Mouse (Mus musculus): ENCODE data around the gene Gm27021. TPM values are rescaled to one million over a fixed set of nuclear protein-coding genes. Genes with fewer than 3 reads are reported as not detected.

Gene Gm27021
- polyA plus RNA-seq, 1 experiment: not detected

DNA sequence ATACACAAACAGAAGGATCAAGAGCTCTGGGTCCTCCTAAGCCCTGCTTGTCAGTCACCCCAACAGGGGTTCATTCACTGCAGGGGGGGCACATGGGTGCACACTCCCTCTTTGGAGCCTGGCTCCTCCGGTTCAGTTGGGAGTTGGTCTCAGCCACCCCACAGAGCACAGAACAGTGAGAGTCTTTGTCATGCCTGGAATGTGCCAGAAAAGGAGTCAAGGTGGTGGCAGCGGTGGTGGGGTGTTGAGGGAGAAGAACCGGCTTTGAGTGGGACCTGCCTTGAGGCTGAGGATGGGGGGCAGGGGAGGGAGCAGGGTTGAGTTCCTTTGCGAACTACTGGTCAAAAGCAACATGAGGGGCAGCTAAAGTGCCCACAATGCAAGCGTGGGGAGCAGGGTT, 37.8 kb downstream of the Gm27021 start:
- WGBS: 69% methylated on average over 5 of the region's 5 CpGs

DNA sequence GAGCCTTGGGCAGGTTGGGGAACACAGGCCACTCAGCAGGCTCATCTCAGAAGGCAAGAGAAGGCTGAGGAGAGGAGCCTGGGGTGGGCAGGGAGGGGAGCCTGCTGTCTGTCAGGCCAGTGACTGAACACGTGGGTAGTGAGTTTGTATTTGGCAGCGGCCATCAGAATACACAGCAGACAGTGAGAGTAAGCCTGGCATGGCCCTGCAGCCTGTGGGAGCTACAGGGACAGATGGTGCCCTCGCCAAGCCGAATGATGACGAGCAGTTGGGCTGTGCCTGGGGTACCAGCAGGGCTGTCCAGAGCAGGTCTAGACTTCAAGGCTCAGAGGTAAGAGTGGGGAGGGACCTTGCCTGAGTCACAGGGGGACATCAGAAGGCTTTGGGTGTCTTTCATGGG, 40.6 kb downstream of the Gm27021 start:
- 91% methylated on average over 5 of the region's 5 CpGs for WGBS
- Histone ChIP-seq H3K27me3 (ENCODE audit: control insufficient read depth, insufficient read depth, low read length) (no peaks in the 10 kb centered on the region), H3K36me3 (ENCODE audit: control insufficient read depth, insufficient read depth, low read length) (no peaks in the 10 kb centered on the region), H3K4me3 (ENCODE audit: low read depth, low read length) (no peak overlapping the region), H3K4me1 (ENCODE audit: control insufficient read depth, insufficient read depth, insufficient read length, low read length) (no peaks in the 10 kb centered on the region), H3K27ac (ENCODE audit: insufficient read depth, low read depth, low read length) (no peak overlapping the region)
- TF ChIP-seq CTCF (IDR thresholded peaks at IDR 0.05; ENCODE audit: extremely low read depth, insufficient read length, insufficient replicate concordance, low read depth, low read length): no peak
- TF ChIP-seq POLR2A (IDR thresholded peaks at IDR 0.05; ENCODE audit: low read depth, low read length): no peak

More for the DNA sequence above, 37.8 kb downstream of the Gm27021 start:
- TF ChIP-seq CTCF (IDR thresholded peaks at IDR 0.05; ENCODE audit: extremely low read depth, insufficient read length, insufficient replicate concordance, low read depth, low read length) (no peak), POLR2A (IDR thresholded peaks at IDR 0.05; ENCODE audit: low read depth, low read length) (no peak)
- H3K4me3 ChIP-seq (ENCODE audit: low read depth, low read length): no peak overlapping the region
- H3K4me1 ChIP-seq (ENCODE audit: control insufficient read depth, insufficient read depth, insufficient read length, low read length): peaks cover 8% of the 10 kb centered on the region
- H3K27ac ChIP-seq (ENCODE audit: insufficient read depth, low read depth, low read length): no peak overlapping the region
- peaks cover 6% of the 10 kb centered on the region; the same call in 1 of the 2 replicates for H3K27me3 ChIP-seq (ENCODE audit: control insufficient read depth, insufficient read depth, low read length)
- no peaks in the 10 kb centered on the region for H3K36me3 ChIP-seq (ENCODE audit: control insufficient read depth, insufficient read depth, low read length)

DNA sequence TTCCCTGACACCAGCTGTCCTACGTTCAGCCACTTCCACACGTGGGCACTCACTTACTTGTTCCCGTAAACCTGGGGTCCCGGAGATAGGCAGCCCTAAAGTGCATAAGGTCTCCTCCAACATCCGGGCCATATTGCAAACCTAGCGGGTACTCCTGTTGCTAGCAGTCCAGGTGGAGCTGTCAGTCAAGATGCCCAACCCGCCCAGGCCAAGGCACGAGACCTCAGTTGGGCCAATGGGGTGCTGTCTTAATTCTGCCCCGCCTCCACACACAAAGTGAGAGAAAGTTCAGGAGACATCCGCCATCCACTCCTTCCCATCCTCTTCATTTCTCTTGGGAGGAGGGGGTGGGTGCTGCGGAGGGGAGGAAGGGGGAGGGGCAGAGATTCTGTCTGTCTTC, 41.4 kb downstream of the Gm27021 start:
- H3K4me3 ChIP-seq (ENCODE audit: low read depth, low read length): no peak overlapping the region
- H3K36me3 ChIP-seq (ENCODE audit: control insufficient read depth, insufficient read depth, low read length): no peaks in the 10 kb centered on the region
- no peaks in the 10 kb centered on the region for H3K27me3 ChIP-seq (ENCODE audit: control insufficient read depth, insufficient read depth, low read length)
- H3K27ac ChIP-seq (ENCODE audit: insufficient read depth, low read depth, low read length): no peak overlapping the region
- WGBS: 79% methylated on average over 11 of the region's 11 CpGs
- no peaks in the 10 kb centered on the region for H3K4me1 ChIP-seq (ENCODE audit: control insufficient read depth, insufficient read depth, insufficient read length, low read length)
- TF ChIP-seq POLR2A (IDR thresholded peaks at IDR 0.05; ENCODE audit: low read depth, low read length): no peak
- no peak for TF ChIP-seq CTCF (IDR thresholded peaks at IDR 0.05; ENCODE audit: extremely low read depth, insufficient read length, insufficient replicate concordance, low read depth, low read length)

DNA sequence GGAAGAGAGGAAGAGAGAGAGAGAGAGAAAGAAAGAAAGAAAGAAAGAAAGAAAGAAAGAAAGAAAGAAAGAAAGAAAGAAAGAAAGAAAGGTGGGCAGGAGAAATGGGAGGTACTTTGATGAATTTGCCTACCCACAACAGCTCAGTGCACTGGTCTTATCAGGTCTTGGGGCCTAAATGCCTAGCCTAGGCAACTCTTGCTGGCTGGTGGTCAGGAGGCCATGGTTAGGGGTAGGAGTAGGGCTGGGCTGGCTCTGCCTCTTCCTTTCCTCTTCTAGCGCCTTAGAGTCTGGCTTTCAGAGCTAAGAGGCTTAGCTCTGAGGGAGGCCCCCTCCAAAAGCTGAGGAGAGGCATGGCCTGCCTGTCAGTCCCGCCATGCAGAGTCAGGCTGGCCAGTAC, 44.3 kb downstream of the Gm27021 start:
- Histone ChIP-seq H3K4me1 (ENCODE audit: control insufficient read depth, insufficient read depth, insufficient read length, low read length) (peaks cover 6% of the 10 kb centered on the region; the same call in 1 of the 2 replicates), H3K27me3 (ENCODE audit: control insufficient read depth, insufficient read depth, low read length) (no peaks in the 10 kb centered on the region), H3K36me3 (ENCODE audit: control insufficient read depth, insufficient read depth, low read length) (no peaks in the 10 kb centered on the region), H3K4me3 (ENCODE audit: low read depth, low read length) (no peak overlapping the region), H3K27ac (ENCODE audit: insufficient read depth, low read depth, low read length) (no peak overlapping the region)
- TF ChIP-seq POLR2A (IDR thresholded peaks at IDR 0.05; ENCODE audit: low read depth, low read length) (no peak), CTCF (IDR thresholded peaks at IDR 0.05; ENCODE audit: extremely low read depth, insufficient read length, insufficient replicate concordance, low read depth, low read length) (no peak)
- WGBS: 60% methylated on average over 2 of the region's 2 CpGs

DNA sequence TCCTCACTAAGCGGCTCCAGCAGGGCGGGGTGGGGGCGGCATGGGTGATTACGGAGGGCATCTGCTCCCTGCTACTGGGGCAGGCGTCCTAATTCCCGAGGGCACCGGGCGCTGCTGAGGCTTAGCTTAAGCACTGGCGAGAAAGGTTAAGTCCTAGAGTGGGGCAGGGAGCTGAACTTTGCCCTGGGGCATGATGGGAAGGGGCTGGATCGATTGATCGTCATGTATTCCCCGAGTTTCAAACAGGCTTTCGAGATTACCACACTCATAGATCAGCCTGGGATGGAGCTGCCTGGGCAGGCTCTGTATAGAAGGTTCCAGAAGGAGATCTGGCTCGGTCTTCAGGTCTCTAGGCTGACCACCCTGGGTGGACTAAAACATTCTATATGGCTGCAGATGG, 45.7 kb downstream of the Gm27021 start:
- H3K36me3 ChIP-seq (ENCODE audit: control insufficient read depth, insufficient read depth, low read length): no peaks in the 10 kb centered on the region
- H3K27me3 ChIP-seq (ENCODE audit: control insufficient read depth, insufficient read depth, low read length): no peaks in the 10 kb centered on the region
- WGBS: 70% methylated on average over 14 of the region's 14 CpGs
- H3K4me1 ChIP-seq (ENCODE audit: control insufficient read depth, insufficient read depth, insufficient read length, low read length): peaks cover 6% of the 10 kb centered on the region; the same call in 1 of the 2 replicates
- no peak overlapping the region for H3K27ac ChIP-seq (ENCODE audit: insufficient read depth, low read depth, low read length)
- no peak overlapping the region for H3K4me3 ChIP-seq (ENCODE audit: low read depth, low read length)
- no peak for TF ChIP-seq POLR2A (IDR thresholded peaks at IDR 0.05; ENCODE audit: low read depth, low read length)
- TF ChIP-seq CTCF (IDR thresholded peaks at IDR 0.05; ENCODE audit: extremely low read depth, insufficient read length, insufficient replicate concordance, low read depth, low read length): no peak

DNA sequence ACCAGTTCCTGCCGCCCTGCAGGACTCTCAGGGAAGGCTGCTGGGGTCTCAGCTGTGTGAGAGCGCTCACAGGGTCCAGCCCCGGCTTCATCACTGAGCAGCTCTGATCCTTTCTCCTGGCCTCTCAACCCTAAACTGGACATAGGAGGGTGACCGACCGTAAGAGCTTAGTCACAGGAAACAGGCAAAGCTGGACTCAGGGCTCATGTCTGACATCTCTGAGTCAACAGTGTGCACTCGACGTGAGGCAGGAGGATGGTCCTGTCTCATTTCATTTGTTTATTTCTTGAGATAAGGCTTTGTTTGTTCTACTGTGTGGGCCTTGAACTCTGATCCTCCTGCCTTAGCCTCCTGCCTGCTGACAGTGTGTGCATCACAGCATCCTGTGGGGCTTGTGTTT, 47.4 kb downstream of the Gm27021 start:
- H3K27me3 ChIP-seq (ENCODE audit: control insufficient read depth, insufficient read depth, low read length): no peaks in the 10 kb centered on the region
- 50% methylated on average over 7 of the region's 7 CpGs for WGBS
- no peak overlapping the region for H3K27ac ChIP-seq (ENCODE audit: insufficient read depth, low read depth, low read length)
- TF ChIP-seq CTCF (IDR thresholded peaks at IDR 0.05; ENCODE audit: extremely low read depth, insufficient read length, insufficient replicate concordance, low read depth, low read length) (no peak), POLR2A (IDR thresholded peaks at IDR 0.05; ENCODE audit: low read depth, low read length) (no peak)
- peaks cover 6% of the 10 kb centered on the region; the same call in 1 of the 2 replicates for H3K4me1 ChIP-seq (ENCODE audit: control insufficient read depth, insufficient read depth, insufficient read length, low read length)
- no peaks in the 10 kb centered on the region for H3K36me3 ChIP-seq (ENCODE audit: control insufficient read depth, insufficient read depth, low read length)
- no peak overlapping the region for H3K4me3 ChIP-seq (ENCODE audit: low read depth, low read length)

DNA sequence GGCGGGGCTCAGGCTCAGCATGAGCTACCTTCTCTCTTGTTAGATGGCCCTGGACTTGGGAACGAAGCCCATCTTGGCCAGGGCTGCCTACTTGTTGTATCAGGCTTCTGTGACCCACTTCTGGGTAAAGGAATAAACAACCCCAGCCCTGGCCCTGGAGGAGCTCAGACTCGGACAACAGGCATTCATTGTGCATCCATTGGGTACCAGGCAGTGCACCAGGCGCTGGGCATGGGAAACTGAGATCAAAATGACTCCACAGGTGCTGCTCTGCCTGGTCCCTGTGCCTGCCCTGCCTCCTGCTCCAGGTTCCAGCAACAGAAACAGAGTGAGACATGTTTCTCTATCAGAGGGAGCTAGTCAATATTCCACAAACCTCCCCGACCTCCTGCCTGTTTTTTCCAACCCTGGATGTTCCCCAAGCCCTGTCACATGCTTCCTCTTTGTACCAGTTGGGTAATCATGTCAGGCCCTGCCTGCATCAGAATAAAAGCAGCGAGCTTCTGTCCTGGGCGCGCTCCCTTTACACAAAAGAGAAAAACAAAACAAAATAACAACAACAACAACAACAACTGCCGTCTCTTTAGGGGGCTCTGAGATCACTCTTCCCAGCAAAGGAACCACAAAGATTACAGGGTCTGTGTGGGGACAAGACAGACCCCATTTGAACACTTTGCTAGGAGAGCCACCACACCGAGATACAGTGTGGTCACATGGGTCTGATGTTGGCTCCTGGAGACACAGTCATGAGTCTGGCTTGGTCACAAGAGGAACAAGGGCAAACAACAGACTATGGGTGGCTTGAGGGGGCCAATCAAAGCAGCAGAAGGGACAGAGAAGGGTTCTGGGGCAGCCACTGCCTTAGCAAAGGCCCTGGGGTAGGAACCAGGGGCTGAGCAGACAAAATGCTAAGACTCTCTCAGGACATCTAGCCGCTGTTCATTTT, 48.4 kb downstream of the Gm27021 start:
- Histone ChIP-seq H3K27me3 (ENCODE audit: control insufficient read depth, insufficient read depth, low read length) (no peaks in the 10 kb centered on the region), H3K4me1 (ENCODE audit: control insufficient read depth, insufficient read depth, insufficient read length, low read length) (peaks cover 6% of the 10 kb centered on the region; the same call in 1 of the 2 replicates), H3K4me3 (ENCODE audit: low read depth, low read length) (no peak overlapping the region), H3K27ac (ENCODE audit: insufficient read depth, low read depth, low read length) (no peak overlapping the region), H3K36me3 (ENCODE audit: control insufficient read depth, insufficient read depth, low read length) (no peaks in the 10 kb centered on the region)
- WGBS: 60% methylated on average over 11 of the region's 11 CpGs
- TF ChIP-seq CTCF (IDR thresholded peaks at IDR 0.05; ENCODE audit: extremely low read depth, insufficient read length, insufficient replicate concordance, low read depth, low read length) (no peak), POLR2A (IDR thresholded peaks at IDR 0.05; ENCODE audit: low read depth, low read length) (no peak)
